Mouse (Mus musculus) neural tube, embryonic 11.5 days (tissue): ENCODE measurements at regions not wholly inside any gene's neighbourhood (a gene's known extent, or its start where the extent isn't known, plus 50 kb on each side); places are given as distances from the start of the nearest gene placed in this dataset.

ENCODE experiments used
- ATAC-seq: fragments of 200-750 bp; cut with Nextera tagmentation; 2 replicates; pipeline ENCODE4 v1.8.0; 2017; ENCODE audit warnings: moderate number of reproducible peaks, mild to moderate bottlenecking, moderate TSS enrichment, moderate library complexity; ENCODE audit not compliant: insufficient read depth, low FRiP score, low TSS enrichment
- DNase-seq: peaks from one replicate; pipeline ENCODE4 v3.0.0-alpha.2; 2015; ENCODE audit warnings: low spot score
- H3K27ac ChIP-seq: fragments of 300-500 bp; sonication (generic); 2 replicates; pipeline ENCODE4 v1.5.1; 2014; ENCODE audit warnings: low read depth, mild to moderate bottlenecking, low read length
- H3K27me3 ChIP-seq: fragments of 300-500 bp; sonication (generic); 2 replicates; pipeline ENCODE4 v1.6.1; 2014; ENCODE audit warnings: mild to moderate bottlenecking, low read length, mixed read lengths; ENCODE audit not compliant: control insufficient read depth, insufficient read depth
- H3K36me3 ChIP-seq: fragments of 300-500 bp; sonication (generic); 2 replicates; pipeline ENCODE4 v1.6.1; 2014; ENCODE audit warnings: mild to moderate bottlenecking, low read length, moderate library complexity, mixed read lengths; ENCODE audit not compliant: control insufficient read depth, insufficient read depth
- H3K4me1 ChIP-seq: fragments of 300-500 bp; sonication (generic); 2 replicates; pipeline ENCODE4 v1.6.1; 2014; ENCODE audit warnings: low read length, mixed read lengths; ENCODE audit not compliant: control insufficient read depth, insufficient read depth
- H3K4me2 ChIP-seq: fragments of 300-500 bp; sonication (generic); 2 replicates; pipeline ENCODE4 v1.6.1; 2014; ENCODE audit warnings: low read depth, mild to moderate bottlenecking, moderate library complexity
- H3K4me3 ChIP-seq: fragments of 300-500 bp; sonication (generic); 2 replicates; pipeline ENCODE4 v1.5.1; 2014; ENCODE audit warnings: low read depth, low read length
- H3K9ac ChIP-seq: fragments of 300-500 bp; sonication (generic); 2 replicates; pipeline ENCODE4 v1.6.1; 2014; ENCODE audit warnings: mild to moderate bottlenecking, low read length
- H3K9me3 ChIP-seq: fragments of 300-500 bp; sonication (generic); 2 replicates; pipeline ENCODE4 v1.6.1; 2016; ENCODE audit warnings: low read length; ENCODE audit not compliant: control insufficient read depth
- WGBS: fragments of 180-500 bp; shearing (Covaris S2); extraction: QIAGEN DNeasy Blood & Tissue Kit; methylation state at CpG from one replicate; pipeline ENCODE4 v1.1.7; 2014; 5-methylcytosine and 5-hydroxymethylcytosine counted together

DNA sequence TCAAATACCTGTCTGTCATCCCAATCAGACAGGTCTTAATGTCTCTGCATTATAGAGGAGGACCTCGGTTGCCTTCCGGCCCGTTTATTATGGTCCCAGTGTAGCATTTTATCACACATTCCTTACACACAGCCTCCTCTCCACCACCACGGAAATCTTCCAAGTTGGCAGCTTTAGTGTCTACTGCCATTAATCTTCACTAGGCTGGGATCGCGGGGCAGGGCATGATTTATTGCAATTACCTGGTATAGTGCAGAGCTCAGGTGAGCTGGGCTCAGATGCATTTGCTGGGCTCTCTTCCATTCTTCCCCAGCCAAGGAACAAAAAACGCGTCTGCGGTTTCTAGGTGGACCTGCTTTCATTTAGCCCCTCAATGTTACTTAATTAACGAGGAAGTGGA is 344.7 kb upstream of the Fam92a start:
- Histone ChIP-seq H3K4me1 (no peaks in the 10 kb centered on the region), H3K9me3 (no peaks in the 10 kb centered on the region), H3K36me3 (no peaks in the 10 kb centered on the region), H3K9ac (no peak overlapping the region), H3K27ac (no peak overlapping the region), H3K4me2 (no peak overlapping the region), H3K4me3 (no peak overlapping the region), H3K27me3 (no peaks in the 10 kb centered on the region)
- ATAC-seq (no peak), DNase-seq (no peak)
- WGBS, result 90% methylated on average over 10 of the region's 10 CpGs

DNA sequence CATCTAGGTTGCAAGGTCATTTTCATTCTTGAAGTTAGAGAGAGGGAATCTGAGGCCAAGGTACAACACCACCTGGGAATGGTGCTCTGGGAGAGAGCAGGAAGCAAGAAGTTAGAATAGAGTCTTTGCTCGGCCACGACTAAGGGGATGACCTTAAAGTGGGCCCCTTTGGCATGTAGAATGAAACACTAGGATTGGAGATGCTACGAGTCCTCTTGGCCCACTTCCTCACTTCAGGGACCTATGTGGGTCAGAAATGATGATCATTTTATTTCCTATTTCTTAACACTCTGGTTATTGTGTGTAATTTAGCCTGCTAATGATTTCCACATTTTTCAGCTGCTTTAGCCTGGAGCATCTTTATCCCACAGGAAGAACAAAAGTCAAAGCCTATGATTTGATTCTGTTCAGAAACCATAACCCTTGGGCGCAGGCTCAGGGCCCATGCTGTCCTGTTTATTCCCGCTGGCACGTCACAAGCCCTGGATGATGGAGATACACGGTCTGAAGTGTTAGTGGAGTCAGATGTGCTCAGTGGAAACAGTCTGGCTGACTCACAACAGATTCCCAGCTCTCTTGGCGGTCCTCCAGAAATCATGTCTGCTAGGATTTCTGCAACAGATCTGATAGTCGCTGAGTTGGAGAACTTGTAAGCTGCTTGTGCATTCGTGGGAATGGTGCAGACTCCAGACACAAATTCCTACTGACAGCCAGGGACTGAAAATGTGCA is 340.0 kb upstream of the Fam92a start:
- ATAC-seq, result no peak
- H3K9ac ChIP-seq, result no peak overlapping the region
- 84% methylated on average over 10 of the region's 10 CpGs for WGBS
- no peaks in the 10 kb centered on the region for H3K9me3 ChIP-seq
- H3K4me1 ChIP-seq, result no peaks in the 10 kb centered on the region
- H3K36me3 ChIP-seq, result no peaks in the 10 kb centered on the region
- no peak overlapping the region for H3K4me3 ChIP-seq
- DNase-seq, result no peak
- no peaks in the 10 kb centered on the region for H3K27me3 ChIP-seq
- no peak overlapping the region for H3K27ac ChIP-seq
- no peak overlapping the region for H3K4me2 ChIP-seq

DNA sequence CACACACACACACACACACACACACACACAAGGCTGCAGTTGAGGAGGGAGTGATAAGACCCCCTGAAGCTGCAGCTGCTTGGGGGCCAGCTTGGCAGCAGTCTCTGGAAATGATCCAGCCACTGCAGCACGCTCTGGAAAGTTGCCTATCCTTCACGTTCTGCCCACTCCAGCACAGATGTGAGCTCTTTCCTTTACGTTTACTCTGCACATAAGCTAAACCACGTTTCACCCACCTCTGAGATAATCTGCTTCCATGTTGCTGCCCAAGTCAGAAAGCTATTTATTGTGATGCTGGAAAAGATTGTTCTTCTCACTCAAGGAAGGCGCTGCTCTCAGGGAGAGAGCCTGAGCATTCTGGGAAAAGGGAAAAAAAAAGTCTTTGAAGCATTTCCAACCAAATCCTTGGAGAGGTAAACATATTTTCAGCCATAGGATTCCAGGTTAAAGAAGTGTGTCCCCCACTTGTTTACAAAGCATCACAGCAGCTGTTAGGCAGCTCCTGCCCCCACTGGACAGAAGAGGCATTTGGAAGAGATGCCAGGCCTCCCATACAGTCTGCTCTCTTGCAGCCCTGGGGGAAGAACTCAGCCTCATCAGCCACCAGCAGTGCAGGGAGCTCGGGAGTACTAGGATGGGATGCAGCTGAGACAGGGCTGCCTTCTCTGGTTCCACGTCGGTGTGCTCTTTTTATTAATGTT is 335.2 kb upstream of the Fam92a start:
- DNase-seq, result no peak
- no peaks in the 10 kb centered on the region for H3K27me3 ChIP-seq
- no peak overlapping the region for H3K4me3 ChIP-seq
- no peak for ATAC-seq
- 58% methylated on average over 8 of the region's 8 CpGs for WGBS
- no peaks in the 10 kb centered on the region for H3K4me1 ChIP-seq
- H3K9me3 ChIP-seq, result no peaks in the 10 kb centered on the region
- no peaks in the 10 kb centered on the region for H3K36me3 ChIP-seq
- H3K27ac ChIP-seq, result no peak overlapping the region
- no peak overlapping the region for H3K9ac ChIP-seq
- H3K4me2 ChIP-seq, result no peak overlapping the region

DNA sequence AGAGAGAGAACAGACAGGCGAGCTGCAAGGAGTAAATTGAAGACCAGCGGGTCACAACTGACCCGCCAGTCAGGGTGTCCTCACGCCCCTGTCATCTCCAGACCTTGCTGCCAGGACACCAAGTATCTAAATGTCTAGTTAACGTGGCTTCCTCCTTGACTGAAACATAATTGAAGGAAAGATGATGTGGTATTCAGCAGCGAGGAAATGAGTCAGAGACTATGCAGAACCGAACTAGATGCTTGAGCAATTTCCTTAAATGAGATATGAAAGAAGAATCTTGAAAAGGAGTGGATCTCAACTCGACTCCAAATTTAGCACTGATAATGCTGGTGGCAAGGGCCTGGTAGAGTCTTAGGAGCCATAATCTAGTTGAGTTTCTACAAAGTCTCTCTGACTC is 329.3 kb upstream of the Fam92a start:
- Histone ChIP-seq H3K4me1 (no peaks in the 10 kb centered on the region), H3K36me3 (no peaks in the 10 kb centered on the region), H3K27me3 (no peaks in the 10 kb centered on the region), H3K27ac (no peak overlapping the region), H3K4me2 (no peak overlapping the region), H3K4me3 (no peak overlapping the region), H3K9me3 (no peaks in the 10 kb centered on the region), H3K9ac (no peak overlapping the region)
- no peak for ATAC-seq
- DNase-seq, result no peak
- WGBS, result 87% methylated on average over 8 of the region's 8 CpGs

DNA sequence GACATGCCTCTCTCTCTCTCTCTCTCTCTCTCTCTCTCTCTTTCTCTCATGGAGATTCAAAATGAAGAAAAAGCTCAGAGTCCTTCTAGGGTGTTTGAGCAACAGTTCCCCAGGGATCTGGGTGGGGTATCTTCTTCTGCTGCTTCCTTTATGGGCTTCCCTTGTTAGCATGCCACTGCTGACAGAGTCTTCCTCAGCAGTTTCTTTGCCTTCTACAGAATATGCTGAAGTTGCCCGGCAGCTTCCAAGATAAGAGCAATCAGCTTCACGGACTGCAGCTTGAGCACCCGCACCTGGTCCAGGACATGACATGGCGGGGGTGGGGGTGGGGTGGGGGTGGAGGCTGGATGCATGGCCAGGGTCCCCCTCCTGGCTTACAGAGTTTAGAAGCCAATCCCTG is 326.6 kb upstream of the Fam92a start:
- DNase-seq, result no peak

DNA sequence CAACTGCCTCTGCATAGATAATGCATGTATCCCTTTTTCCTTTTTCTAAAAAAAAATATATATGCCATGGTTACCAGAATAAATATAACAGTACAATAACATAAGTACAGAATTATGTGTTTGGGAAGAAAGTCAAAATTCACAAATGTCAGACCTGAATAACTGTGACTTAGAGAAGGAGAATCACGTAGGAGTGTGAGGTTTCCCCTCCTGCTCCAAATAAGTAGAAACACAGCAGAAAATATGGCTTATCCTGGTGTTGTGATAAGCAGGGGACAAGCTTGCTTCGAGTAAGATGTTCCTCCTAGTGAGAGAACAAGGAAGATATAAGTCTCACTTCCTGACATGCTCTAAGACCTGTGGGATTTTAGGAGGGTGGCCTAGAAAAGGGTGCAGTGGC is 320.7 kb upstream of the Fam92a start:
- Histone ChIP-seq H3K4me3 (no peak overlapping the region), H3K9ac (no peak overlapping the region), H3K27me3 (no peaks in the 10 kb centered on the region), H3K36me3 (no peaks in the 10 kb centered on the region), H3K4me1 (no peaks in the 10 kb centered on the region), H3K9me3 (no peaks in the 10 kb centered on the region), H3K4me2 (no peak overlapping the region), H3K27ac (no peak overlapping the region)
- no peak for DNase-seq
- ATAC-seq, result no peak
- WGBS, result 78% methylated on average over 2 of the region's 2 CpGs

More for the DNA sequence above, 326.6 kb upstream of the Fam92a start:
- H3K4me2 ChIP-seq, result no peak overlapping the region
- no peak overlapping the region for H3K27ac ChIP-seq
- H3K4me1 ChIP-seq, result no peaks in the 10 kb centered on the region
- no peaks in the 10 kb centered on the region for H3K36me3 ChIP-seq
- WGBS, result 86% methylated on average over 4 of the region's 4 CpGs
- H3K27me3 ChIP-seq, result no peaks in the 10 kb centered on the region
- H3K9ac ChIP-seq, result no peak overlapping the region
- no peak for ATAC-seq
- H3K4me3 ChIP-seq, result no peak overlapping the region
- H3K9me3 ChIP-seq, result no peaks in the 10 kb centered on the region

DNA sequence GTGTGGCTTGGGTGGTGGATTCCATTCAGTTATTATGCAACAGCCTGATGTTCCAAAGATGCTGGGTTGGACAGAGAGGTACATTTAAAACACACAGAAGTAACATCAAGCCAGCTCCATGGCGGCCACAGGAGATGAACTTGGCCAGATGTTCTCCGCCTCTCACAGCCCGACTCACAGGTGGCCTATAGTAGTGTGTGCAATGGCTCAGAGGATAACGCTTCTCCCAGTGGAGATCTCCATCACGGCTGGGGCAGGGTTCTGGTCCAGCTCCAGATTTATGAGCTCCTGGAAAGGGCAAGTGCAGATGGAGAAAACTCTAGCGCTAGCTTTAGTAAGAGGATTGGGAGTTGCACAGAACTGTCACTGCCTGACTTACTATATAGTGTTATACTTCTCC is 319.5 kb upstream of the Fam92a start:
- no peak overlapping the region for H3K27ac ChIP-seq
- H3K4me1 ChIP-seq, result no peaks in the 10 kb centered on the region
- H3K4me2 ChIP-seq, result no peak overlapping the region
- H3K27me3 ChIP-seq, result no peaks in the 10 kb centered on the region
- no peaks in the 10 kb centered on the region for H3K9me3 ChIP-seq
- DNase-seq (no peak), ATAC-seq (no peak)
- no peak overlapping the region for H3K4me3 ChIP-seq
- H3K9ac ChIP-seq, result no peak overlapping the region
- H3K36me3 ChIP-seq, result no peaks in the 10 kb centered on the region
- 79% methylated on average over 6 of the region's 6 CpGs for WGBS

DNA sequence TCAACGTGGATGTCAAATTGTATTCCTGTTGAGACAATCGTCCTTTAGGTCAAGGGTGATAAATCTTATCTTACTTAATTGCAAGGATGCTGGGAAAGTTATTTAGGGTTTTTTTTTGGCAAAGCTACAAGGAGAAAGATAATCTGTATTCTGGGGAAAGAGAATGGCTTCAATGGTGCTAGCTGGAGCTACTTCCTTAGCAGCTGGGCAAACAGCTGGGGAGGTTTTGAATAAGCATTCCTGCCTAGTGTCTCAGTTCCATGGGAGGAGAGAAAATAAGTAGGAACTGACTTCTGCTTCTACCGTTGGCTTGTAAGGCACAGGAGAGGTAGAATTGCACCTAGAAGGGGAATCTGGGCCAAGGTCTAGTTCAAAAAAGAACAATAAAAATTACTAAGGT is 318.3 kb upstream of the Fam92a start:
- ATAC-seq (no peak), DNase-seq (no peak)
- H3K4me1 ChIP-seq, result no peaks in the 10 kb centered on the region
- H3K9ac ChIP-seq, result no peak overlapping the region
- H3K4me2 ChIP-seq, result no peak overlapping the region
- no peaks in the 10 kb centered on the region for H3K9me3 ChIP-seq
- H3K27ac ChIP-seq, result no peak overlapping the region
- H3K4me3 ChIP-seq, result no peak overlapping the region
- 72% methylated on average over 3 of the region's 3 CpGs for WGBS
- no peaks in the 10 kb centered on the region for H3K27me3 ChIP-seq
- no peaks in the 10 kb centered on the region for H3K36me3 ChIP-seq

DNA sequence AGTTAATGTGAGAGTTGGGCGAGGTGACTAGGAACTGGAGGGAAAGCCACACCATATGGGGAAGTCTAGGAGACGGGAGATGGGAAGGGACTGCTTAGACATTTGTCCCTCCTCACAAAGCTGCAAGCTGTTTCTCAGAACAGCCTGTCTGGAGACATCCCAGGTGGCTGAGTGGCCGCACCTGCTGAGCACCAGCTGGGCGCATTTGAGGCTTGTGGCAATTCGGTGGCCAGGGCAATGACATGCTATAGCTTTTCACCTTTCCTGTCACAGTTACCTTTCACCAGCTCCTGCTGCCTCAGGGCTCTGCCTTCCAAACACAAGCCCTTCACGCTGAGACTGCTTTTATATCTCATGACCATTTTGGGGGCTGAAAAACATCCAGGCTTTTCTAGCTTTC is 317.5 kb upstream of the Fam92a start:
- 68% methylated on average over 6 of the region's 6 CpGs for WGBS
- no peak for ATAC-seq
- no peak for DNase-seq
- no peaks in the 10 kb centered on the region for H3K27me3 ChIP-seq
- H3K4me2 ChIP-seq, result no peak overlapping the region
- H3K36me3 ChIP-seq, result no peaks in the 10 kb centered on the region
- H3K4me3 ChIP-seq, result no peak overlapping the region
- no peaks in the 10 kb centered on the region for H3K4me1 ChIP-seq
- H3K9ac ChIP-seq, result no peak overlapping the region
- no peak overlapping the region for H3K27ac ChIP-seq
- H3K9me3 ChIP-seq, result no peaks in the 10 kb centered on the region
